Mouse (Mus musculus): ENCODE data around the gene Csdc2.
"Not testable (repeated sequence)": the region's sequence is repeated elsewhere in the genome, so short reads cannot be mapped to it uniquely, and the experiment has no call there.

DNA sequence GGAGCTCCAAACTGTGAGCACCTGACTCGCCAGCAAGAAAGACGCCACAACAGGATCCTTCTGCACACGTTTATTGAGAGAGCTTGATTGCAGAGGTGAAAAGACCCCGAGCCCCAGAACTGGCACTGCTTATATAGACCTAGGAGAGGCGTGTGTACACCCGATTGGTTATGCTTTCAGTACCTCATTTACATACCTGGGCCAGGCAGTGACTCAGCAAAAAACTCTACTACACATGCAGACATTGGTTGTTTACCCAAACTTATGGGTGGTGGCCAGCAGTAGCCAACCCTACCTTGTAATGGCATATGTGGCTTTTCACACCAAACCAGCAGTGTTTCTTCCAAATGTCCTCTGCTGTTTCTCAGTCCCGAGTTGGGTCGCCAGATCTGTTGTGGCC lies 38.6 kb downstream of the Csdc2 start:
- not testable (repeated sequence) for TF ChIP-seq CTCF (IDR thresholded peaks at IDR 0.05; ENCODE audit: control insufficient read depth, insufficient read depth, insufficient replicate concordance, low read depth, low read length); POLR2A (IDR thresholded peaks at IDR 0.05; ENCODE audit: control insufficient read depth, low read depth, low read length)
